ENCODE assay signal across 23 mouse cellular contexts in genomic region chr4:21658184-21658583, GRCm38 (mm10). TPM values are rescaled to one million over a fixed set of nuclear protein-coding genes. Genes with fewer than 3 reads are reported as not detected.
"Had no signal": no experiment of that assay in that cellular context is flagged by ENCODE, and none has a peak within 500 bp of the region (broad histone marks: within the 10 kb centered on the region; RNA-seq: fewer than 3 reads in every experiment).

No protein-coding gene starts in this region.

- DNase-seq: lung, adult 18-20 months; lung, embryonic 14.5 days; lung, postnatal 10 days; lung, postnatal 4 days; midbrain, embryonic 14.5 days; retina, postnatal 1 day; right cerebral cortex, adult 18-20 months; right cerebral cortex, postnatal 25 days; right cerebral cortex, postnatal 4 days; spleen, adult 18-20 months; thymus, adult 18-20 months; thymus, postnatal 14 days; thymus, postnatal 36 days had no signal

- H3K27me3 ChIP-seq: midbrain, embryonic 12.5 days had no signal

- H3K4me3 ChIP-seq: midbrain, embryonic 10.5 days; midbrain, embryonic 12.5 days; myocyte had no signal

- ATAC-seq: midbrain, embryonic 16.5 days had no signal

- H3K9me3 ChIP-seq: midbrain, embryonic 10.5 days; midbrain, embryonic 12.5 days had no signal

- H3K4me1 ChIP-seq: midbrain, embryonic 10.5 days; midbrain, embryonic 12.5 days had no signal

- H3K36me3 ChIP-seq: midbrain, embryonic 10.5 days; midbrain, embryonic 12.5 days had no signal

- H3K27ac ChIP-seq: liver, embryonic 14.5 days; midbrain, embryonic 10.5 days; midbrain, embryonic 12.5 days had no signal

- H3K9ac ChIP-seq: liver, embryonic 14.5 days; lung, embryonic 14.5 days; midbrain, embryonic 12.5 days had no signal

- H3K4me2 ChIP-seq: lung, embryonic 14.5 days; midbrain, embryonic 12.5 days had no signal

RNA-seq across cellular contexts. Expression of gene Prdm13, which starts 27.6 kb away (rescaled TPM):
- polyA plus RNA-seq: liver, embryonic 14.5 days; liver, embryonic 16.5 days; lung, embryonic 14.5 days; lung, embryonic 16.5 days; myocyte; stomach, embryonic 14.5 days; stomach, embryonic 16.5 days; thymus, postnatal 0 days had no signal
